Mouse (Mus musculus): ENCODE data around the gene Rgs2. TPM values are rescaled to one million over a fixed set of nuclear protein-coding genes. Genes with fewer than 3 reads are reported as not detected.

The Rgs2 gene
- polyA plus RNA-seq (2012; fragmentation: generic; extraction: Trizol) = 10 to 100 TPM in 1 of 2 experiments, under 1 TPM in 1; 0.76 to 16.8 TPM

GRCm38 (mm10) chr1:144003904-144004740, at the start of gene Rgs2:
Rgs2 (minus strand) TSS chr1:144004161.

Other genes with a start within 250 kb of the Rgs2 start
- 1 to 10 TPM in 1 of 2 experiments, under 1 TPM in 1; 0.21 to 1.4 TPM for gene Trove2, start 227.1 kb downstream of the Rgs2 start, polyA plus RNA-seq (2012; fragmentation: generic; extraction: Trizol)
- 1 to 10 TPM; 3.3 to 7.5 TPM for gene Uchl5, start 226.9 kb downstream of the Rgs2 start, polyA plus RNA-seq (2012; fragmentation: generic; extraction: Trizol)
- not detected for gene Rgs13, start 173.2 kb upstream of the Rgs2 start, polyA plus RNA-seq (2012; fragmentation: generic; extraction: Trizol)
- gene Rgs1, start 245.1 kb upstream of the Rgs2 start, polyA plus RNA-seq (2012; fragmentation: generic; extraction: Trizol) = not detected

All from C3H10T1/2 (cell line).